Mouse (Mus musculus): ENCODE results near the gene Uvssa.
A peak's percentile ranks its signal among the peaks of the same experiment; 100 is the strongest.

Uvssa gene

GRCm38 (mm10) chr5:33442927-33443710 is 64.8 kb downstream of the Uvssa start:
- DNase-seq (ENCODE audit: low read depth), result peak; percentile 69

- no peak for DNase-seq (ENCODE audit: low read depth)
Observed at GRCm38 (mm10) chr5:33443794-33444193, 65.4 kb downstream of the Uvssa start.

- no peak for DNase-seq (ENCODE audit: low read depth)
Observed at GRCm38 (mm10) chr5:33455737-33456136, 77.4 kb downstream of the Uvssa start.

DNA sequence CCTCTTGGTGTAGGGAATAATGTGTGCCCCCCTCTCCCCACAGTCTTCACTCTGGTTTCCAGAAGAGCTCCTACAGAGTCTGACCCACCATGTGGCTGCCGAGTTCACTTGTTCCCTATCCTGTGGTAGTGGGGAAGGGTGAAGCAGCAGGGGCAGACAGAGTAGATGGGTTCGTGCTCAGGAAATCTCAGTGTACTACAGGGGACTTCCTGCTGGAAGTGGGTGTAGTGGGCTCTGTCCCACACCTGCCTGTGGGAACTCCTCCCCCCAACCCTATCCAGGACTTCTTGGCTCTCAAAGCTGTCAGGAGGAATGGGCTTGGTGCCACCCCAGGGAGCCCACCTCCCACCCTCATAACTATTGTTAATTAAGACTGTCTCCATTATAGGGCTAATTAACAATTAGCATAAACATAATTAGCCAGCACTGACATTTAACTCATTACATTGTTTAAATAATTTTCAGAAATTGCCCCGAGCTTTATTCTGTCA is 79.8 kb downstream of the Uvssa start:
- no peak for DNase-seq (ENCODE audit: low read depth)

DNA sequence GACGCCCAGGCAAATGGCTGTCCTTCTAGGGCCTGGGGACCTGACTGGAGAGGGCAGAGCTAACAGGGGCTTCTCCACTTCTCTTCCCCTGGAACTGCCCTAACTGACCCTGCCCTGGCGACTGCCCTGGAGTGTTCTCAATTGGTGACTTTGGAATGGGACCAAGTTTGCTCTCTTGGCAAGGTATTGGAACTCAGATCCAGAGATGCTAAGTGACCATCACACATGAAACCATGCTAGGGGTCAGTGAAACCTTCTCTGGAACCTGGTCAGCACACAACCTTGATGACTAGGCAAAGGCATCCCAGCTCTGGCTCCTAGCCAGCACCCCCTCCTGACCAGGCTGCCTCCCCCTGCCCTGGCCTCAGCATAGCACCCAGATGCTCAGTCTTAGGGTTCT is 80.8 kb downstream of the Uvssa start:
- no peak for DNase-seq (ENCODE audit: low read depth)

DNA sequence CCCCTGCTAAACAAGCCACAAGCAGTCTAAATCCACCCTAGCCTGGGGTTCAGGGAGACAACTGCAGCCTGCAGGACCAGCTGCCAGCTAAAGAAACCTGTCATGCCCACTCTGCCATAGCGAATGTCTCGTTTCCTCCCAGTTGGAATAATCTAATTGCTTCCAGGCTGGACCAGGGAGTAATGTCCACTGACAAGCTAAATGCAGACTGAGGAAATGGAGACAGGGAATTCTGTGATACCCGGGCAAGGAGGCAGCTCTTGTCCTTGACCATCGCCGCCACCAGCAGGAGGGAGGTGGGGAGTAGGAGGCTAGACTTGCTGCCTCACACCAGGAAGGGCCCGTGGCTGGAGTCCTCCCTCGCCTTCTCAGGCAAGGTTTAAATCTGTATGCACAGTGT is 86.0 kb downstream of the Uvssa start:
- no peak for DNase-seq (ENCODE audit: low read depth)

DNA sequence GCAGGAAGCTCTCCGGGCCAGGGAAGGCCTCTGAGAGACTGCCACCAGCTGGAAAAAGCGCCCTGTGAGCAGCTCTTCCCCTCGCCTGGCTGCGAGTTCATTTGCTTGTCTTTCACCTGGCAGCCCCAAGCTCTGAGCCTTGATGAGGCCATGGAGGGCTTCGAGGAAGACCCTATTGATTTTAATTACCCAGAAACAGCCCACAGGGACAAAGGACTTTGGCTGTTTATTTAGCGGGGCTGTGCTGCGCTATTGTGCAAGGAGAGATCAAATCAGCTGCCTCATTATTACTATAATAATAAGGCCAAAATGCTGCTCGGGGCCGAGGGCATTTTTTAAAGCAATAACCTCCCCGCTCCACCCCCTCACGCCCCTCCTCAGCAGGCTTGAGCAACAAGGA is 87.1 kb downstream of the Uvssa start:
- DNase-seq (ENCODE audit: low read depth), result no peak
